Mouse (Mus musculus) midbrain, embryonic 13.5 days (tissue): Measurements from ENCODE around the gene Zfp655. TPM values are rescaled to one million over a fixed set of nuclear protein-coding genes. Genes with fewer than 3 reads are reported as not detected.

Experiments used
- ATAC-seq: fragments of 200-750 bp; cut with Nextera tagmentation; 2 replicates; pipeline ENCODE4 v1.8.0; 2017; ENCODE audit warnings: mild to moderate bottlenecking, moderate TSS enrichment, moderate library complexity
- H3K27ac ChIP-seq: fragments of 300-500 bp; sonication (generic); 2 replicates; pipeline ENCODE4 v1.5.1; 2015; ENCODE audit warnings: inconsistent platforms, mild to moderate bottlenecking, moderate library complexity
- H3K27me3 ChIP-seq: fragments of 300-500 bp; sonication (generic); 2 replicates; pipeline ENCODE4 v1.6.1; 2015; ENCODE audit warnings: mild to moderate bottlenecking, inconsistent platforms
- H3K36me3 ChIP-seq: fragments of 300-500 bp; sonication (generic); 2 replicates; pipeline ENCODE4 v1.6.1; 2015; ENCODE audit warnings: mild to moderate bottlenecking, inconsistent platforms
- H3K4me1 ChIP-seq: fragments of 300-500 bp; sonication (generic); replicated peaks from 2 replicates; pipeline ENCODE4 v1.6.1; 2015; ENCODE audit warnings: inconsistent platforms
- H3K4me2 ChIP-seq: fragments of 300-500 bp; sonication (generic); replicated peaks from 2 replicates; pipeline ENCODE4 v1.6.1; 2015; ENCODE audit warnings: moderate library complexity, mild to moderate bottlenecking, inconsistent platforms
- H3K4me3 ChIP-seq: fragments of 300-500 bp; sonication (generic); replicated peaks from 2 replicates; pipeline ENCODE4 v1.5.1; 2015; ENCODE audit warnings: mild to moderate bottlenecking, inconsistent platforms
- H3K9ac ChIP-seq: fragments of 300-500 bp; sonication (generic); replicated peaks from 2 replicates; pipeline ENCODE4 v1.6.1; 2015; ENCODE audit warnings: mild to moderate bottlenecking, inconsistent platforms
- H3K9me3 ChIP-seq: fragments of 300-500 bp; sonication (generic); 2 replicates; pipeline ENCODE4 v1.6.1; 2016; ENCODE audit warnings: mild to moderate bottlenecking, inconsistent platforms
- WGBS: fragments of 180-500 bp; shearing (Covaris S2); methylation state at CpG from one replicate; pipeline ENCODE4 v1.1.7; 2015; 5-methylcytosine and 5-hydroxymethylcytosine counted together
- polyA plus RNA-seq: library from polyadenylated mRNA; unstranded; fragments of >200 nt; fragmentation: Nextera tagmentation; extraction: Ambion mirVana; gene quantifications from 2 replicates; pipeline ENCODE4 v1.2.1, GENCODE M21; 2015

Gene Zfp655
- polyA plus RNA-seq = 38.7 and 40.9 TPM in 2 replicates

- no peaks in the 10 kb centered on the region for H3K27me3 ChIP-seq
- H3K4me3 ChIP-seq = peak within 1 kb of the TSS; percentile 91
- peaks cover 21% of the 10 kb centered on the region for H3K4me1 ChIP-seq
- H3K9me3 ChIP-seq = no peaks in the 10 kb centered on the region
- 0% methylated on average over 42 of the region's 42 CpGs for WGBS
- peak within 1 kb of the TSS; percentile 98 for H3K9ac ChIP-seq
- peak within 1 kb of the TSS; percentile 84 for H3K27ac ChIP-seq
- H3K4me2 ChIP-seq = peak within 1 kb of the TSS; percentile 69
- peaks cover 31% of the 10 kb centered on the region for H3K36me3 ChIP-seq
- ATAC-seq = peak; percentile 98
Measured at GRCm38 (mm10) chr5:145231367-145231871, at the start of gene Zfp655. TSS of gene Zfp655 (plus strand) at chr5:145231715.

GRCm38 (mm10) chr5:145185244-145185643 is 46.3 kb upstream of the Zfp655 start:
- no peak for ATAC-seq
- H3K4me3 ChIP-seq = no peak overlapping the region
- peaks cover 78% of the 10 kb centered on the region for H3K36me3 ChIP-seq
- H3K9ac ChIP-seq = no peak overlapping the region
- WGBS = 94% methylated on average over 2 of the region's 2 CpGs
- H3K27me3 ChIP-seq = no peaks in the 10 kb centered on the region
- no peaks in the 10 kb centered on the region for H3K9me3 ChIP-seq
- H3K27ac ChIP-seq = no peak overlapping the region
- H3K4me1 ChIP-seq = peaks cover 15% of the 10 kb centered on the region
- H3K4me2 ChIP-seq = no peak overlapping the region

GRCm38 (mm10) chr5:145189416-145189815 is 42.1 kb upstream of the Zfp655 start:
- ATAC-seq = no peak
- Histone ChIP-seq H3K36me3 (peaks cover 49% of the 10 kb centered on the region), H3K4me2 (no peak overlapping the region), H3K9me3 (no peaks in the 10 kb centered on the region), H3K9ac (no peak overlapping the region), H3K27ac (no peak overlapping the region), H3K4me3 (no peak overlapping the region), H3K4me1 (peaks cover 28% of the 10 kb centered on the region), H3K27me3 (no peaks in the 10 kb centered on the region)
- WGBS = 97% methylated on average over 6 of the region's 6 CpGs

- Histone ChIP-seq H3K9me3 (no peaks in the 10 kb centered on the region), H3K36me3 (peaks cover 50% of the 10 kb centered on the region), H3K4me1 (peaks cover 28% of the 10 kb centered on the region), H3K27me3 (no peaks in the 10 kb centered on the region), H3K4me3 (peak overlapping the region; percentile 90), H3K9ac (peak overlapping the region; percentile 97), H3K27ac (no peak overlapping the region), H3K4me2 (peak overlapping the region; percentile 92)
- WGBS = 59% methylated on average over 5 of the region's 5 CpGs
- ATAC-seq = no peak
Measured at GRCm38 (mm10) chr5:145190373-145190772, 41.1 kb upstream of the Zfp655 start.

- WGBS = under 1% methylated on average over 41 of the region's 41 CpGs
- peak; percentile 86 for ATAC-seq
- Histone ChIP-seq H3K27ac (peak overlapping the region; percentile 84), H3K4me3 (peak overlapping the region; percentile 90), H3K9ac (peak overlapping the region; percentile 97), H3K4me2 (peak overlapping the region; percentile 92), H3K9me3 (no peaks in the 10 kb centered on the region), H3K27me3 (no peaks in the 10 kb centered on the region), H3K4me1 (peaks cover 28% of the 10 kb centered on the region), H3K36me3 (peaks cover 50% of the 10 kb centered on the region)
Measured at GRCm38 (mm10) chr5:145190875-145191798, 40.4 kb upstream of the Zfp655 start.

- Histone ChIP-seq H3K4me2 (peak within 1 kb of the TSS; percentile 92), H3K4me3 (peak within 1 kb of the TSS; percentile 90), H3K36me3 (peaks cover 43% of the 10 kb centered on the region), H3K27ac (peak within 1 kb of the TSS; percentile 84), H3K9me3 (no peaks in the 10 kb centered on the region), H3K9ac (peak within 1 kb of the TSS; percentile 97), H3K27me3 (no peaks in the 10 kb centered on the region), H3K4me1 (peaks cover 28% of the 10 kb centered on the region)
- ATAC-seq = no peak; the same call in 1 of the 2 replicates
- 67% methylated on average over 2 of the region's 2 CpGs for WGBS
Measured at GRCm38 (mm10) chr5:145191962-145192361, 39.6 kb upstream of the Zfp655 start, which contains the start of gene Atp5j2. TSS of gene Atp5j2 (minus strand) at chr5:145192062.

- Histone ChIP-seq H3K4me3 (peak overlapping the region; percentile 62), H3K27ac (no peak overlapping the region), H3K4me2 (peak overlapping the region; percentile 99), H3K36me3 (peaks cover 20% of the 10 kb centered on the region), H3K4me1 (peaks cover 23% of the 10 kb centered on the region), H3K9me3 (no peaks in the 10 kb centered on the region), H3K27me3 (no peaks in the 10 kb centered on the region), H3K9ac (no peak overlapping the region)
- ATAC-seq = no peak
- WGBS = 82% methylated on average over 7 of the region's 7 CpGs
Measured at GRCm38 (mm10) chr5:145200387-145200786, 31.1 kb upstream of the Zfp655 start.

GRCm38 (mm10) chr5:145201321-145201991 is 30.1 kb upstream of the Zfp655 start, which contains the start of gene Zkscan14:
TSS of gene Zkscan14 (minus strand) at chr5:145201868.
- no peaks in the 10 kb centered on the region for H3K27me3 ChIP-seq
- H3K27ac ChIP-seq = peak within 1 kb of the TSS; percentile 64; the same call in 1 of the 2 replicates
- H3K36me3 ChIP-seq = peaks cover 11% of the 10 kb centered on the region
- peak within 1 kb of the TSS; percentile 62 for H3K4me3 ChIP-seq
- H3K4me1 ChIP-seq = peaks cover 31% of the 10 kb centered on the region
- peak within 1 kb of the TSS; percentile 99 for H3K4me2 ChIP-seq
- H3K9me3 ChIP-seq = no peaks in the 10 kb centered on the region
- peak; percentile 12 for ATAC-seq
- 2% methylated on average over 37 of the region's 37 CpGs for WGBS
- peak within 1 kb of the TSS; percentile 90 for H3K9ac ChIP-seq

GRCm38 (mm10) chr5:145202446-145202845 is 29.1 kb upstream of the Zfp655 start:
- Histone ChIP-seq H3K4me3 (no peak overlapping the region), H3K27ac (no peak overlapping the region), H3K27me3 (no peaks in the 10 kb centered on the region), H3K9me3 (no peaks in the 10 kb centered on the region), H3K4me2 (no peak overlapping the region), H3K4me1 (peaks cover 31% of the 10 kb centered on the region), H3K9ac (no peak overlapping the region), H3K36me3 (peaks cover 16% of the 10 kb centered on the region)
- no peak for ATAC-seq
- whole genome bisulfite sequencing = 49% methylated on average over 3 of the region's 3 CpGs

GRCm38 (mm10) chr5:145203936-145204691 is 27.4 kb upstream of the Zfp655 start, which contains the start of gene Zkscan5:
TSS of gene Zkscan5 (plus strand) at chr5:145204562.
- H3K4me1 ChIP-seq = peaks cover 31% of the 10 kb centered on the region
- no peaks in the 10 kb centered on the region for H3K27me3 ChIP-seq
- H3K9ac ChIP-seq = peak within 1 kb of the TSS; percentile 67
- peak within 1 kb of the TSS; percentile 90 for H3K27ac ChIP-seq
- peak within 1 kb of the TSS; percentile 60 for H3K4me3 ChIP-seq
- H3K9me3 ChIP-seq = no peaks in the 10 kb centered on the region
- peaks cover 16% of the 10 kb centered on the region for H3K36me3 ChIP-seq
- peak; percentile 97 for ATAC-seq
- H3K4me2 ChIP-seq = peak within 1 kb of the TSS; percentile 62
- under 1% methylated on average over 22 of the region's 22 CpGs for WGBS

GRCm38 (mm10) chr5:145205041-145205440 is 26.5 kb upstream of the Zfp655 start:
- WGBS = 23% methylated on average over 9 of the region's 9 CpGs
- Histone ChIP-seq H3K9me3 (no peaks in the 10 kb centered on the region), H3K27ac (no peak overlapping the region), H3K4me1 (peaks cover 26% of the 10 kb centered on the region), H3K4me2 (peak overlapping the region; percentile 62), H3K9ac (peak overlapping the region; percentile 67), H3K27me3 (no peaks in the 10 kb centered on the region), H3K36me3 (peaks cover 25% of the 10 kb centered on the region), H3K4me3 (peak overlapping the region; percentile 60)
- ATAC-seq = no peak
